ENCODE assay signal across 9 mouse cellular contexts in genomic region chr4:63307175-63308062, GRCm38 (mm10). TPM values are rescaled to one million over a fixed set of nuclear protein-coding genes. Genes with fewer than 3 reads are reported as not detected.
DNase-seq lines count a peak whose midpoint lies in the region; ATAC-seq and TF ChIP-seq lines count a peak whose summit lies in the region.
"Had no signal": no experiment of that assay in that cellular context is flagged by ENCODE, and none has a peak within 500 bp of the region (broad histone marks: within the 10 kb centered on the region; RNA-seq: fewer than 3 reads in every experiment).

No protein-coding gene starts in this region.

- no peaks in the 10 kb centered on the region for H3K36me3 ChIP-seq in midbrain, embryonic 14.5 days (ENCODE audit: control insufficient read depth, insufficient read depth, low read length)
- no peaks in the 10 kb centered on the region for H3K36me3 ChIP-seq in small intestine, adult 2 months (ENCODE audit: control insufficient read depth, insufficient read depth, low read length)

- H3K4me3 ChIP-seq in midbrain, embryonic 14.5 days (replicated peaks; ENCODE audit: low read depth, low read length) = no peak overlapping the region
- no peak overlapping the region for H3K4me3 ChIP-seq in small intestine, adult 2 months (ENCODE audit: low read depth, low read length)
- H3K4me3 ChIP-seq: myocyte had no signal

- peak; percentile 67 for ATAC-seq in midbrain, embryonic 14.5 days (ENCODE audit: low FRiP score, low TSS enrichment)

- no peaks in the 10 kb centered on the region for H3K9me3 ChIP-seq in midbrain, embryonic 14.5 days (ENCODE audit: control insufficient read depth, low read length)

- no peaks in the 10 kb centered on the region for H3K4me1 ChIP-seq in midbrain, embryonic 14.5 days (ENCODE audit: control insufficient read depth, insufficient read depth, low read length)
- H3K4me1 ChIP-seq in small intestine, adult 2 months (ENCODE audit: control insufficient read depth, insufficient read depth, insufficient read length, low read length) = no peaks in the 10 kb centered on the region

- H3K27ac ChIP-seq in midbrain, embryonic 14.5 days (replicated peaks; ENCODE audit: low read depth, low read length) = no peak overlapping the region
- H3K27ac ChIP-seq in small intestine, adult 2 months (ENCODE audit: insufficient read depth, low read depth, low read length) = no peak overlapping the region

- no peaks in the 10 kb centered on the region for H3K27me3 ChIP-seq in midbrain, embryonic 14.5 days (ENCODE audit: control insufficient read depth, insufficient read depth, low read length)
- no peaks in the 10 kb centered on the region for H3K27me3 ChIP-seq in small intestine, adult 2 months (ENCODE audit: control insufficient read depth, insufficient read depth, low read length)

- no peak for TF ChIP-seq POLR2A in small intestine, adult 2 months (IDR thresholded peaks at IDR 0.05; ENCODE audit: low read depth, low read length)

- TF ChIP-seq CTCF in small intestine, adult 2 months (IDR thresholded peaks at IDR 0.05; ENCODE audit: extremely low read depth, insufficient read length, insufficient replicate concordance, low read depth, low read length) = peak; percentile 76

- intact Hi-C loops in gastrocnemius, postnatal 36 days (cut with DNase I) = loop anchor here (2.0 kb wide), 1 partner anchor 93 kb away; the partner anchor contains the start of gene Col27a1
- intact Hi-C loops in left cerebral cortex, postnatal 36 days (cut with DNase I) = loop anchor here (1.0 kb wide), 1 partner anchor 92 kb away; no protein-coding TSS in a partner anchor

- DNase-seq in adrenal gland, postnatal 14 days = peak; percentile 94
- peak; percentile 91 for DNase-seq in embryo, embryonic 11 days
- peak; percentile 82 to 83 for DNase-seq in gastrocnemius, postnatal 36 days
- peak; percentile 90 for DNase-seq in kidney, adult 18-20 months
- DNase-seq in left cerebral cortex, postnatal 36 days (ENCODE audit: low spot score in 2 of 2) = peak; percentile 76 to 83
- peak; percentile 93 for DNase-seq in midbrain, embryonic 14.5 days
- DNase-seq in yolk sac, embryonic 10.5 days (ENCODE audit: low spot score) = peak; percentile 76

- no peak overlapping the region for H3K9ac ChIP-seq in midbrain, embryonic 14.5 days (replicated peaks; ENCODE audit: low read length)

- 35% methylated on average over 21 of the region's 21 CpGs for WGBS in midbrain, embryonic 14.5 days
- 37% methylated on average over 21 of the region's 21 CpGs for WGBS in small intestine, adult 2 months

- H3K4me2 ChIP-seq in midbrain, embryonic 14.5 days (ENCODE audit: low read length) = no peak overlapping the region

RNA-seq across cellular contexts. Expression of gene Orm1, which starts 36.9 kb away (rescaled TPM):
- 7.2 and 16.7 TPM in 2 replicates for total RNA-seq in adrenal gland, postnatal 14 days (2021)
- under 1 TPM; 0.36 to 0.44 TPM for total RNA-seq in gastrocnemius, postnatal 36 days (2021)
- total RNA-seq in left cerebral cortex, postnatal 36 days (2021) = not detected
- polyA plus RNA-seq in midbrain, embryonic 14.5 days (2014; fragmentation: Nextera tagmentation; extraction: Ambion mirVana) = not detected in 2 replicates
- polyA plus RNA-seq in small intestine, adult 2 months (2012; rRNA removed) = not detected in 2 replicates
- polyA plus RNA-seq: myocyte had no signal

RNA-seq across cellular contexts. Expression of gene Orm3, which starts 48.5 kb away (rescaled TPM):
- total RNA-seq in adrenal gland, postnatal 14 days (2021) = 6.6 and 8.0 TPM in 2 replicates
- total RNA-seq in gastrocnemius, postnatal 36 days (2021) = not detected
- not detected for total RNA-seq in left cerebral cortex, postnatal 36 days (2021)
- not detected in 2 replicates for polyA plus RNA-seq in midbrain, embryonic 14.5 days (2014; fragmentation: Nextera tagmentation; extraction: Ambion mirVana)
- not detected in 2 replicates for polyA plus RNA-seq in small intestine, adult 2 months (2012; rRNA removed)

RNA-seq across cellular contexts. Expression of gene Orm2, which starts 54.8 kb away (rescaled TPM):
- total RNA-seq in adrenal gland, postnatal 14 days (2021) = 1.1 and 1.9 TPM in 2 replicates
- under 1 TPM in 1 of 2 experiments, not detected in 1; 0.36 TPM for total RNA-seq in gastrocnemius, postnatal 36 days (2021)
- total RNA-seq in left cerebral cortex, postnatal 36 days (2021) = not detected
- not detected in 2 replicates for polyA plus RNA-seq in midbrain, embryonic 14.5 days (2014; fragmentation: Nextera tagmentation; extraction: Ambion mirVana)
- polyA plus RNA-seq in small intestine, adult 2 months (2012; rRNA removed) = not detected in 2 replicates
- polyA plus RNA-seq: myocyte had no signal
